Mouse (Mus musculus) hindbrain, embryonic 14.5 days (tissue): ENCODE measurements around the gene Rmdn3. TPM values are rescaled to one million over a fixed set of nuclear protein-coding genes. Genes with fewer than 3 reads are reported as not detected.
A peak's percentile ranks its signal among the peaks of the same experiment; 100 is the strongest.

Source experiments
- ATAC-seq: fragments of 200-750 bp; cut with Nextera tagmentation; 2 replicates; pipeline ENCODE4 v1.8.0; 2017; ENCODE audit warnings: moderate number of reproducible peaks, mild to moderate bottlenecking, moderate TSS enrichment, moderate library complexity; ENCODE audit not compliant: low FRiP score
- DNase-seq: peaks from one replicate; pipeline ENCODE4 v3.0.0-alpha.2; 2015; ENCODE audit warnings: low spot score
- H3K27ac ChIP-seq: fragments of 300-500 bp; sonication (generic); 2 replicates; pipeline ENCODE4 v1.5.1; 2014; ENCODE audit warnings: mild to moderate bottlenecking, moderate library complexity
- H3K27me3 ChIP-seq: fragments of 300-500 bp; sonication (generic); 2 replicates; pipeline ENCODE4 v1.6.1; 2014; ENCODE audit warnings: mild to moderate bottlenecking, low read length, mixed read lengths; ENCODE audit not compliant: control insufficient read depth, insufficient read depth
- H3K36me3 ChIP-seq: fragments of 300-500 bp; sonication (generic); replicated peaks from 2 replicates; pipeline ENCODE4 v1.6.1; 2014; ENCODE audit not compliant: control insufficient read depth, insufficient read depth
- H3K4me1 ChIP-seq: fragments of 300-500 bp; sonication (generic); replicated peaks from 2 replicates; pipeline ENCODE4 v1.6.1; 2014; ENCODE audit warnings: antibody characterized with exemption, low read length, mixed read lengths; ENCODE audit not compliant: control insufficient read depth, insufficient read depth
- H3K4me2 ChIP-seq: fragments of 300-500 bp; sonication (generic); replicated peaks from 2 replicates; pipeline ENCODE4 v1.6.1; 2014; ENCODE audit warnings: mild to moderate bottlenecking, moderate library complexity
- H3K4me3 ChIP-seq: fragments of 300-500 bp; sonication (generic); replicated peaks from 2 replicates; pipeline ENCODE4 v1.5.1; 2014; ENCODE audit warnings: mild to moderate bottlenecking, low read length
- H3K9ac ChIP-seq: fragments of 300-500 bp; sonication (generic); 2 replicates; pipeline ENCODE4 v1.6.1; 2014
- H3K9me3 ChIP-seq: fragments of 300-500 bp; sonication (generic); 2 replicates; pipeline ENCODE4 v1.6.1; 2016; ENCODE audit warnings: low read length; ENCODE audit not compliant: control insufficient read depth
- WGBS: fragments of 180-500 bp; shearing (Covaris S2); extraction: QIAGEN DNeasy Blood & Tissue Kit; methylation state at CpG from one replicate; pipeline ENCODE4 v1.1.7; 2014; 5-methylcytosine and 5-hydroxymethylcytosine counted together
- polyA plus RNA-seq: library from polyadenylated mRNA; unstranded; fragments of >200 nt; fragmentation: Nextera tagmentation; extraction: Ambion mirVana; gene quantifications from 2 replicates; pipeline ENCODE4 v1.2.1, GENCODE M21; 2014

Gene Rmdn3
- polyA plus RNA-seq, 1 experiment from 2014 or later, result 39.1 TPM

DNA sequence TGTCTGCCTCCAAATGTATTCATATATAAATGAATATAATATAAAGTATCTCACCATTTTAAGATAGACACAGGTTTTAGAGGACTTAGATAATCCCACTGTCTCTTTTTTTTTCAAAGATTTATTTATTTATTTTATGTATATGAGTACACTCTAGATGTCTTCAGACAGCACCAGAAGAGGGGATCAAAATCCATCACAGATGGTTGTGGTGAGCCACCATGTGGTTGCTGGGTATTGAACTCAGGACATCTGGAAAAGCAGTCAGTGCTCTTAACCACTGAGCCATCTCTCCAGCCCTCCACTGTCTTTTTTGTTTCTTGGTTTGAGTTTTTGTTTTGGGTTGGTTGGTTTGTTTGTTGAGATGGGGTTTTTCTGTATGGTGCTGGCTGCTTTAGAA lies 1.0 kb upstream of the Rmdn3 start:
- peaks cover 16% of the 10 kb centered on the region for H3K4me1 ChIP-seq
- ATAC-seq, result no peak
- H3K4me2 ChIP-seq, result peak overlapping the region; percentile 94
- H3K9ac ChIP-seq, result no peak overlapping the region
- no peaks in the 10 kb centered on the region for H3K27me3 ChIP-seq
- H3K4me3 ChIP-seq, result no peak overlapping the region
- peaks cover 18% of the 10 kb centered on the region for H3K36me3 ChIP-seq
- DNase-seq, result no peak
- H3K9me3 ChIP-seq, result no peaks in the 10 kb centered on the region
- no peak overlapping the region for H3K27ac ChIP-seq

- Histone ChIP-seq H3K27me3 (no peaks in the 10 kb centered on the region), H3K27ac (peak overlapping the region; percentile 81; the same call in 1 of the 2 replicates), H3K4me3 (peak overlapping the region; percentile 79), H3K36me3 (peaks cover 35% of the 10 kb centered on the region), H3K4me2 (peak overlapping the region; percentile 94), H3K9ac (peak overlapping the region; percentile 87), H3K4me1 (peaks cover 16% of the 10 kb centered on the region), H3K9me3 (no peaks in the 10 kb centered on the region)
- DNase-seq, result no peak
- 8% methylated on average over 34 of the region's 34 CpGs for WGBS
- peak; percentile 41 for ATAC-seq
Observed at GRCm38 (mm10) chr2:119156081-119156680, 653 bp downstream of the Rmdn3 start.

DNA sequence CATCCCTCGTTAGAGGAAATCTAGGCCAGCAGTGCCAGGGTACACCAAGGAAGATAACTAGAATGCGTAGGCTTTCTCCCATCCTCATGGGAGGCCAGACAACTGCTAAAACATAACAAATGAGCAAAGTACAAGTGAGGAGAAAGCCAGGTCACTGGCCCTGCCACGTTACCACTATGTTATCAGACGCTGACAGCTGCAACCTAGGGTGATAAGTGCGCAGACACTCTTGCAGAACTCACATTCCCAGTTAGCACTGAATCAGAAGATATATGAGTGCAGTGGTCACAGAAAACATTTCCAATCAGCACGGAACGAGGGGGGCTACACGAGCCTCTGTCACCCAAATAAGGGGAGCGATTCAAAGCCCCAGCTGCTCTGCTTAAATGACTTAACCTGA lies 1.4 kb downstream of the Rmdn3 start:
- no peak overlapping the region for H3K4me3 ChIP-seq
- H3K4me2 ChIP-seq, result peak overlapping the region; percentile 94; the same call in 1 of the 2 replicates
- peaks cover 16% of the 10 kb centered on the region for H3K4me1 ChIP-seq
- H3K36me3 ChIP-seq, result peaks cover 43% of the 10 kb centered on the region
- H3K27ac ChIP-seq, result no peak overlapping the region
- no peaks in the 10 kb centered on the region for H3K9me3 ChIP-seq
- ATAC-seq, result no peak
- WGBS, result 92% methylated on average over 9 of the region's 9 CpGs
- H3K9ac ChIP-seq, result no peak overlapping the region
- DNase-seq, result no peak
- H3K27me3 ChIP-seq, result no peaks in the 10 kb centered on the region

- Histone ChIP-seq H3K27me3 (no peaks in the 10 kb centered on the region), H3K4me2 (no peak overlapping the region), H3K9ac (no peak overlapping the region), H3K27ac (no peak overlapping the region), H3K4me1 (peaks cover 16% of the 10 kb centered on the region), H3K36me3 (peaks cover 50% of the 10 kb centered on the region), H3K4me3 (no peak overlapping the region), H3K9me3 (no peaks in the 10 kb centered on the region)
- WGBS, result 94% methylated on average over 2 of the region's 2 CpGs
- DNase-seq (no peak), ATAC-seq (no peak)
Observed at GRCm38 (mm10) chr2:119154683-119155082, 2.2 kb downstream of the Rmdn3 start.

DNA sequence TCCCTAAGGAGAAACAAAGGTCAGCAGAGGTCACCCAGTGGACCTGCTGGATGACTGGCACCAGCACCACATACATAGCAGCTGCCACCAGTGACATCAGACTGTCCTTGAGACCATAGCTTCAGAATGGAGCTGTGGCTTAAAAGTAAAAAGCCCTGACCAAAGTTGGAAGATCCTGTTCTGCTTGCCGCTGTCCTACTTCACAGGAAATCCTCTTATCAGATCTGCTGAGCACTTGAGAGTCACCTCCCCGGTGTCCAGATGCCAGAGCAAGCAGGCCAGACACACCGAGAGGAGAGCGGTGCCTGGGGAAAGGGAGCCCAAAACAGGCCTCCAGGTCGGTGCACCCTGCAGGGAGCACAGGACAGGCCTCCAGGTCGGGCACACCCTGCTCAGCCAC lies 4.6 kb downstream of the Rmdn3 start:
- no peak overlapping the region for H3K9ac ChIP-seq
- DNase-seq (no peak), ATAC-seq (no peak)
- H3K4me1 ChIP-seq, result peaks cover 12% of the 10 kb centered on the region
- H3K36me3 ChIP-seq, result peaks cover 74% of the 10 kb centered on the region
- no peak overlapping the region for H3K27ac ChIP-seq
- no peaks in the 10 kb centered on the region for H3K9me3 ChIP-seq
- H3K27me3 ChIP-seq, result no peaks in the 10 kb centered on the region
- H3K4me3 ChIP-seq, result no peak overlapping the region
- 88% methylated on average over 6 of the region's 6 CpGs for WGBS
- H3K4me2 ChIP-seq, result no peak overlapping the region

- H3K9me3 ChIP-seq, result no peaks in the 10 kb centered on the region
- WGBS, result 94% methylated on average over 8 of the region's 8 CpGs
- DNase-seq (no peak), ATAC-seq (no peak)
- no peak overlapping the region for H3K27ac ChIP-seq
- no peaks in the 10 kb centered on the region for H3K4me1 ChIP-seq
- H3K27me3 ChIP-seq, result no peaks in the 10 kb centered on the region
- no peak overlapping the region for H3K4me2 ChIP-seq
- no peak overlapping the region for H3K9ac ChIP-seq
- no peak overlapping the region for H3K4me3 ChIP-seq
- H3K36me3 ChIP-seq, result peaks cover 99% of the 10 kb centered on the region
Observed at GRCm38 (mm10) chr2:119147775-119148174, 9.1 kb downstream of the Rmdn3 start.

DNA sequence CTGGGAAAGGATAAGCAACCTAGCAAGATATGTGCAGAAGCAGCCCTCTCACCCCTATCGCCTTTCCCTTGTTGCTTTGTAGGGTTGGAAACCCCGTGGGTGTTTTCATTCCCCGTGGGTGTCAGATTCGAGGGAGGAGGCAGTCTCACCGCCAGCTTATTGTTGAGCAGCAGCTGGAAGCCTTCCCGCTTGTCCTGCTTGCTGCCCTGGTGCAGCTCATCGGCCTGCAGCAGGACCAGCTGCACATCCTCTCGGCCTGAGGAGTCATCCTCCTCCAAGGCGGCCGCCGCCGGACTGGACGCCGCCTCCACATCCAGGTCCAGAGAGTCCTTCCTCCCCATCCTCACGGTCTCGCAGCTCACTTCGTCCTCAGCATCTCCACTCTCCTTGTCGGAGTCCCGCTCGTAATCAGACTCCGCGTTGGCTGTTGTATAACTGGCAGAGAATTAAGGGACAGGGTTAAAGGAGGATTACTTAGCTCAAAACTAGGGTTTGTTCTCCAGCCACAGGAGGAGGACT lies 9.6 kb downstream of the Rmdn3 start:
- Histone ChIP-seq H3K4me2 (no peak overlapping the region), H3K27me3 (no peaks in the 10 kb centered on the region), H3K36me3 (peaks cover 99% of the 10 kb centered on the region), H3K27ac (no peak overlapping the region), H3K4me1 (no peaks in the 10 kb centered on the region), H3K4me3 (no peak overlapping the region), H3K9ac (no peak overlapping the region), H3K9me3 (no peaks in the 10 kb centered on the region)
- ATAC-seq (no peak), DNase-seq (no peak)
- WGBS, result 84% methylated on average over 22 of the region's 22 CpGs

DNA sequence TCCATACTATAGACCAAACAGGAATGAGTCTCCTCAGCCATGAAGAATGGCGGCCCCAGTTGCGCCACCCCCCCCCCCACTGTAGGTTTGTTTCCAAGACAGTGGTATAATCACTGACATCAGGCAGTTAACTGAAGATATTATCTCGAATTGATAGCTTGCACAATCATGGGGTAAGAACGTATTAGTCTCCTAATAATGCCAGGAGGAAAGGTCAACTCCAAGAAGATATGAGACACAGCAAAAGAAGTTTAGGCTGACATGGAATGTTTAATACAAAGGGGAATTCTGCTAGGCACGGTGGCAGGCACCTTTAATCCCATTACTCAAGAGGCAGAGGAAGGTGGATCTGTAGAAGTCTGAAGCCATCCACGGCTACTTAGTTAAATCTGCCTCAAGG lies 10.4 kb downstream of the Rmdn3 start:
- no peaks in the 10 kb centered on the region for H3K27me3 ChIP-seq
- no peak for ATAC-seq
- 87% methylated on average over 6 of the region's 6 CpGs for WGBS

DNA sequence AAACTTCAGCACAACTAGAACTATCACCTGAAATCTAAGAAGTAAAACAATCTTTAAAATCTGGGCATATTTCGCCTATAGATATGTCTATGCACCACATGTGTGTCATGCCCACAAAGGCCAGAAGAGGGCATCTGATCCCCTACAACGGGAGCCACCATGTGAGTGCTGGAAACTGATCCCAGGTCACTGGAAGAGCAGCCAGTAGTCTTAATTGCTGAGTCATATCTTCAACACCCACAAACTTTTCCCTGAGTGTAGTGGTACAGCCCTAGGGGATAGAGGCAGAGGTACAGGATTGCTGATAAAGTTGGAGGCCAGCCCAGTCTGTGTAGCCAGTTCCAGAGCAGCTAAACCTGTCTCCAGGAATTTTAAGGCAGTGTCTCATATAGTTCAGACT lies 11.6 kb downstream of the Rmdn3 start:
- Histone ChIP-seq H3K4me2 (no peak overlapping the region), H3K27ac (no peak overlapping the region), H3K27me3 (no peaks in the 10 kb centered on the region), H3K36me3 (peaks cover 99% of the 10 kb centered on the region), H3K4me1 (no peaks in the 10 kb centered on the region), H3K9ac (no peak overlapping the region), H3K4me3 (no peak overlapping the region), H3K9me3 (no peaks in the 10 kb centered on the region)
- WGBS, result 95% methylated on average over 2 of the region's 2 CpGs
- no peak for DNase-seq
- ATAC-seq, result no peak

More for the DNA sequence above, 10.4 kb downstream of the Rmdn3 start:
- H3K4me2 ChIP-seq, result no peak overlapping the region
- H3K27ac ChIP-seq, result no peak overlapping the region
- H3K36me3 ChIP-seq, result peaks cover 99% of the 10 kb centered on the region
- H3K9ac ChIP-seq, result no peak overlapping the region
- no peak overlapping the region for H3K4me3 ChIP-seq
- DNase-seq, result no peak
- H3K9me3 ChIP-seq, result no peaks in the 10 kb centered on the region
- H3K4me1 ChIP-seq, result no peaks in the 10 kb centered on the region
